Mouse (Mus musculus) heart, postnatal 14 days (tissue): Measurements from ENCODE around the gene Necab2. TPM values are rescaled to one million over a fixed set of nuclear protein-coding genes. Genes with fewer than 3 reads are reported as not detected.

ENCODE experiments used
- DNase-seq, 2 experiments: peaks; one replicate each; pipeline ENCODE4 v3.0.0; 2021 to 2022
- intact Hi-C: fragments of 180-260 bp; cut with DNase I; formaldehyde crosslinking; loops from one replicate; pipeline ENCODE4 v1.15.1; 2025
- total RNA-seq, 2 experiments: library from RNA; stranded (reverse); gene quantifications; 2 replicates each; pipeline ENCODE4 v1.2.3; 2021

Necab2 gene
- total RNA-seq, 2 experiments from 2014 or later, result not detected

GRCm38 (mm10) chr8:119446990-119447780, 666 bp downstream of the Necab2 start:
- peak in 1 of 2 experiments; percentile 18 for DNase-seq
- intact Hi-C loops, result loop anchor here (1.0 to 10.0 kb wide), 2 partner anchors 50 to 338 kb away; no protein-coding TSS in a partner anchor

GRCm38 (mm10) chr8:119447781-119448170, 1.3 kb downstream of the Necab2 start:
- intact Hi-C loops, result loop anchor here (10.0 kb wide), 1 partner anchor 337 kb away; no protein-coding TSS in a partner anchor
- DNase-seq, result no peak

GRCm38 (mm10) chr8:119449627-119450026, 3.1 kb downstream of the Necab2 start:
- intact Hi-C loops, result loop anchor here (10.0 kb wide), 1 partner anchor 335 kb away; no protein-coding TSS in a partner anchor
- no peak for DNase-seq

DNA sequence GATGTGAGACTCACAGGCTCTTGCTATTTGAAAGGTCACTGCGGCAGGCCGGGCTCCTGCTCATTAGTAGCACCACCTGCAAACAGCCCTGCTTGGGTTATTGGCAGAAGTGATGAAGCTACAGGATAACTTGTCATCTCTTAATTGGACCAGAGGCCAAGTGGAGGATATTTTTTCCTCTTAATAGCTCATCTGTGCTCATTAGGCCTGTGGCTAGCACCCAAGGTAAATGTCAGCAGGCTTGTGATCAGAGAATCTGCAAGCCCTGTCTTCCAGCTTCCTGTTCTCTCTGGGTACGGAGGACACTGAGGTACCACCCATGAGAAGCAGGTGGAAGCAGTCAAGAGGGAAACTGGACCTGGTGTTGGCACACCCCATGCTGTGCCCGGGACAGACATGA, 4.6 kb downstream of the Necab2 start:
- DNase-seq, result no peak
- intact Hi-C loops, result no loop called here

DNA sequence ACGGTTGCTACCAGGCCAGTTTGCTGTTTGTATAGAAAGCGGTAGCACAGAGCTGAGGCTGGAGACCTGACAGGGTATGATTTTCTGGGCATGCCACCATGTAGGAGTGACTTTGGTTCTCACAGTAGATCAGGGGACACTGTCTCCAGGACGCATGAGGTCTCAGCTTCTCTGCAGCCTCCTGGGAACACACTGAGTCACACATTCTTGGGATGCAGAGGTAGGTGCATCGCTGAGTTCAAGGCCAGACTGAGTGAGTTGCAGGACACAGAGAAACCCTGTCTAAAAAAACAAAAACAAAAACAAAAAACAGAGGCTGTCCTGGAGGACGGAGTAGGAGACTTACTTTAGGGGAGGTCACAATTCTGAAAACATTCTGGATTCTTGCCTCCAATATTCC, 6.4 kb downstream of the Necab2 start:
- DNase-seq, result no peak
- intact Hi-C loops, result no loop called here

DNA sequence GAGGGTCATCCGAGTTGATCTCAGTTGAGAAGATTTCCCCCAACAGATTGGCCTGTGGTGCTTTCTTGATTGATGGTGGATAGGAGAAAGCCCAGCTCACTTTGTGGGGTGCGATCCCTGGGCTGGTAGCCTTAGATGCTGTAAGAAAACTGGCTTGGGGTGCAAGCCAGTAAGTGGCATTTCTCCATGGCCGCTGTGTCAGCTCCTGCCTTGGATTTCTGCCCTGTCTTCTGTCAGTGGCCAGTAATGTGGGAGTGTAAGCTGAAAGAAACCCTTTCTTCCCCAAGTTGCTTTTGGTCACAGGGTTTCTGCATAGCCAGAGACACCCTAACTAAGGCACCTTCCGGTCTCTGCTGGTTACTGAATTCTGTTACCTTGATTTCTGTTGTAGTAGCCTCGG, 9.5 kb downstream of the Necab2 start:
- intact Hi-C loops, result no loop called here
- DNase-seq, result no peak

DNA sequence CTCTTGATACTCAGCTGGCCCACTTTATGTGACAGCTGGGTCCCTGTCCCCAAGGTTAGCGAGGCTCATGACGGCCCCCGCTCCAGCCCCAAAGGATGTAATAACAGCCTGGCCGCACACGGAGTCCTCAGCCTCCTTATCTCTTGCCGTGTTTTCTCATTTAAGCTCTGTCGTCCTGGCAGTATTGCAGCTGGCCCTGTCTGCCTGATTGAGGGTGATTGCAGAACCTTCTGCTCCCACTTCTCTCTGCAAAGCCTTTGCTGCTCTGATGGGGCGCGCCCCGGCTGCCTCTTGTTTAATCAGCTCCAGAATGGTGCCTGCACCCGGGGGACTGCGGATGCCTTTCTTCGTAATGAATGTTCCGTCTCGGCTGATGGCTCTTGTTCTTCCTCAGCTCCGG, 13.2 kb downstream of the Necab2 start:
- peak; percentile 25 to 53 for DNase-seq
- intact Hi-C loops, result no loop called here

- intact Hi-C loops, result no loop called here
- no peak for DNase-seq
Measured at GRCm38 (mm10) chr8:119461356-119461755, 14.8 kb downstream of the Necab2 start.

DNA sequence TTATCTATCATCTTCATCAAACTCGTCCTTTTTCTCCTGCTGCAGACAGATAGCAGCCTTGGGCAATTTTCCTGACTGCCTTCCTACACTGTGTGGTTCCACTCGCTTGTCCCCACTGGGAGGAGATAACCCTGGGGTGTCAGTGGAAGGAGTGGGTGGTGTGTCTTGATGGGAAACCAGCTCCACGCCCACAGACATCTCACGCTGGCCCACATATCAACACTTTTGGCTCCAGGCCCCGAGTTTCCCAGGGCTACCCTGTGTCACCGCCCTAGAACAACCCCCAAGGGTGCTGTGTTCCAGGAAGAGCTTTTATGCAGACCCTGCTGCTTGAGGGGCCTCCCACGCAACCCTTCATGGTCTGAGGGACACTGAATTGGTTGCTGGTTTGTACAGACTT, 17.2 kb downstream of the Necab2 start:
- intact Hi-C loops, result no loop called here

DNA sequence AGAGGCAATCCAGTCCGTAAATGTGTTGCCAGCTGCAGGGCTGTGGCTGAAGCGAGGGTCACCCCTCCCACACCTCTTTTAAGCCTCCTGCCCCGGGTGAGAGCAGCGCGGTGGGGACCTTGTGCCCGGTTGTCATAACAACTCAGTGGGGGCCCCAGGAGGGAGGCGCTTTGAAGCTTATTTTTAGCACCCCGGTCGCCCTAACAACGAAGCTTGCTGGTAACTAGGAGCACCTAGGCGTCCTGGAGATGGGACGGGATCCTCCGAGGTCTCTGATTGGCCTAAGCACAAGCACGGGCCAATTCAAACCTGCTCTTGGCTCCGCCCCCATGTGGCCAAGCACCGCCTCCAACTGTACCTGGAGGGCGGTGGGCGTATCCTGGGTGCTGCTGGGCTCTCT, 19.6 kb downstream of the Necab2 start:
- DNase-seq, result no peak
- intact Hi-C loops, result no loop called here

More for the DNA sequence above, 17.2 kb downstream of the Necab2 start:
- peak in 1 of 2 experiments; percentile 20 for DNase-seq

DNA sequence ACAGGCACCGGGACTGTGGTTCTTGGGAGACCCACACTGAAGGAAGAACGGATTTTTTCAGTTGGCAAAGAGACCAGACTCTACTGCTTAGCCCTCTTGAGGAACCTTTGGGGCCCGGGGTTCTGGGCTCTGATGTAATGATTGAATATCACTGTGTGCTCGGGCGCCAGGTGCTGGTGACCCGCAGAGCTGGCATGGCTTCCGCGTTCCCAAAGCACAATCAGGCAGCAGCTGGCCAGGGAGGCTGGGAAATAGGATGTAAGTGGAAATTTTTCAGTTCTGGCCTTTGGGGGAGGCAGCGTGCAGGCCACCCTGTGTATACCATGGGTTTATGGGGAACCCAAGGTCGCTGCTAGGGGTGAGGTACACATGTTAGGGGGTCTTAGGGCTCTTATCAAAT, 20.3 kb downstream of the Necab2 start:
- intact Hi-C loops, result no loop called here

DNA sequence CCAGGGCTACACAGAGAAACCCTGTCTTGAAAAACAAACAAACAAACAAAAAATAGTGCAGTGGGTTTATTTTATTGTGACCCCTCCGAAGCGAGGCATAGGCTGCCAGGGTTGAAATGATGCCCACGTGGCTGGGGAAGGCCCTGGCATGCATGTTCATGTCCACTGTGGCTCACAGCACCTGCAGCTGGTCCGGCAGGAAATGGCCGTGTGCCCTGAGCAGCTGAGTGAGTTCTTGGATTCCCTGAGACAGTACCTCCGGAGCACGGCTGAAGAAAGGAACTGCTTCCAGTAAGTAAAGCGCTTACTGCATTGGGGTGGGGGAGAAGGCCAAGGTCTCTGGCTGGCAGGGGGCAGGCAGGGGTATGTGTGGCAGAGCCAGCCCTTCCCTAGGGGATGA, 21.6 kb downstream of the Necab2 start:
- intact Hi-C loops, result no loop called here
- DNase-seq, result no peak

More for the DNA sequence above, 20.3 kb downstream of the Necab2 start:
- no peak for DNase-seq

- intact Hi-C loops, result no loop called here
- no peak for DNase-seq
Measured at GRCm38 (mm10) chr8:119478684-119479083, 32.2 kb downstream of the Necab2 start.

DNA sequence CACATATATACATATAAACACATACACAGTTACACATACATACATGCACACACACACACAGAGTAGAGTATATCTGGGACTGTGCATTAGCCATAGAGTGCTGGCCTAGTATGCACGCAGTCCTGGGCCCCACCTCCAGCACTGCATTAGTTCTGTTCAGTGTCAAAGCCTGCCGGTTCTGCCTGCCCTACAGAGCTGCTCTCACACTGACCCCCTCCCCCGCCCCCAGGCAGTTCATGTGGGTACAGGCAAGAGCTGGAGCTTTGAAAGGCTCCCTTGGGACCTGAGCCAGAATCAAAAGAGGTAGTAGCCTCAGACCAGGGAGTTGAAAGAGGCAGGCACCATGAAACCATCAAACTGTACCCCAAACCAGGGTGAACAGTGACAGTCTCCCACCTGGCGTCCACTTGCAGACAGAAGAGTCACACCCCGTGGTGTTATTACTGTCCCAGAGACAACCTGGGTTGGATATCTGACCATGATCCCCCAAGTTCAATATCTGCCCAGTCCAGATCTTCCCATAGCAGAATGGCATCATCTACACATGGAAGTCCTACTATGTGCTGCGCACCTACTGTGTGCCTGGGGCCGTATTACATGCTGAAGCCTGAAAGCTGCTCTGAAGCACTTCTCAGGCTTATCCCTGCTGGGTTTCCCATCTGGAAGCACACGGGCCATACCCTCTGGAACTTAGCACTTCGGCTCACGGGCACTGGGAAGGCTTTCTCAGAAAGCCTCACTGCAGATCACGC, 37.8 kb downstream of the Necab2 start:
- intact Hi-C loops, result no loop called here
- DNase-seq, result no peak

DNA sequence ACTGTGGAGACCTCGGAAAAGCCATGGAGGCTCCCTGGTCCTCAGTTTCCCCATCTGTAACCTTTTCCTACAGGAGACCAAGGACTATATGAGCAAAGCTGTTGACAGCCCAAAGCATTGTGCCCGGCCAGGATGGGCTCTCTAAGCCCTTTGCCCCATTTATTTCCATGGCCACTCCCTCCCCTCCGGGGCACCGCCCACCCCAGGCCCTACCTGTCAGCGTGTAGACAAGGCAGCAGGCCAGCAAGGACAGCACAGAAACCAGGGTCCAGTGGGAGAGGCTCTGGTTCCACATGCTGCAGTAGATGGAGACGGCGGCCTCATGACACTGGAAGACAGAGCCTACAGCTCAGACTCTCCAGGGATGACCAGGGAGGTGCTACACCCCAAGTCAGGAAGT, 40.6 kb downstream of the Necab2 start:
- no peak for DNase-seq
- intact Hi-C loops, result no loop called here

GRCm38 (mm10) chr8:119496848-119497247, 50.3 kb downstream of the Necab2 start:
- peak; percentile 55 to 68 for DNase-seq
- intact Hi-C loops, result loop anchor here (1.0 kb wide), 2 partner anchors 51 to 85 kb away; partner anchors contain the start of gene Necab2

DNA sequence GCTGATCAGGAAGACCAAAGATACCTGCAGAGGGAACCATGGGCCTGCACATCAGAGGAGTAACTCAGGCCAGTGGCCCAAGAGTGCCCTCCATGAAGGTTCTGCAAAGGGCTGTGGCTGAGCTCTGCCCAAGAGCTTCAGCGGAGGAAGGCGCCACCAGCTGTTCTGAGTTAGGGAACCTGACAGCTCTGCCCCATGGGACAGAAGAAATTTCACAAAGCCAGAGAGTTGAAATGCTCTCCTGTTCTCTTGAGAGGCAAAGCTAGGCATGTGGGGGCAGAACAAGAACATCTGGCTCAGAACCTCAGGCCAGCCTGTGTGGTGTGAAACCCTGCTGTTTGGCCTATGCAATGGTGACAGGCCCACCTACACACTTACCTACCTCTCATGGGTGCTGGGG, 53.3 kb downstream of the Necab2 start:
- no peak for DNase-seq
- intact Hi-C loops, result no loop called here

DNA sequence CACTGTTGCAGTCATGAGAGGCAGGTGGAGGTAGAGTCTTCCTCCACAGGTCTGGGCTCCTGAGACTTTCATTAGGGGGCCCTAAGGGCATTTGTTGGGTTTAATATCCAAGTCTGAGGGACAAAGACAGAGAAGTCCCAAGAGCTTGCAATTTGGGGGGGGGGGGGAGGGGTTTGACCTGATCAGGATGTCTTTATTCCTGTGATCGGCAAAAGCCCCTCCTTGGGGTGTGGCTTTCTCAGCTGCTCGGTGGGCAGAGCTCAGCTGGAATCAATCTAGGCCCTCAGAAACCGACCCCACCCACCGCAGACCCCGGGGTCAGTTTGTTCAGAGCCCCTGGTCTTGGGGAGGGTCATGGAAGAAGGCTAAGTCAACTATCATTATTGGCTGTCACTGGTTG, 55.1 kb downstream of the Necab2 start, which contains the start of gene Slc38a8:
Gene Slc38a8 (minus strand): TSS at position 101 of the 400 bp plus-strand sequence.
- intact Hi-C loops, result no loop called here
- DNase-seq, result no peak

DNA sequence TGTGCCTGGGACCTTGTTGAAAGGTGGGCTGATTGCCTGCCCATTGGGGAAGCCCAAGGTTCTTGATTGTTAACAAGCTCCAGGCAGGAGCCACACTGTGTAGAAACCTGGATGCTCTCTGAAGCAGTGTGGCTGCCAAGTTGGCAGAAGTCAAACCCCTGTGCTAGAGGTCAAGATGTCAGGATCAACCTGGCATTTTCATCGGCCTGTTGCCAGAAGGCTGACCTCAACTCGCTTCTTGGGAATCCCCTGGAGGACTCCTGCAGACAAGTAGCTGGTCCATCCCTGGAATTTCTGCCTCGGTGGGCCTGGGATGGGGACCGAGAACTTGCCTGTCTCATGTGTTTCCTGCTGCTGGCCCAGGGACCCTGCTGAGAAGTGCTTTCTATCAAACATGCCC, 55.6 kb downstream of the Necab2 start:
- intact Hi-C loops, result no loop called here
- DNase-seq, result no peak

DNA sequence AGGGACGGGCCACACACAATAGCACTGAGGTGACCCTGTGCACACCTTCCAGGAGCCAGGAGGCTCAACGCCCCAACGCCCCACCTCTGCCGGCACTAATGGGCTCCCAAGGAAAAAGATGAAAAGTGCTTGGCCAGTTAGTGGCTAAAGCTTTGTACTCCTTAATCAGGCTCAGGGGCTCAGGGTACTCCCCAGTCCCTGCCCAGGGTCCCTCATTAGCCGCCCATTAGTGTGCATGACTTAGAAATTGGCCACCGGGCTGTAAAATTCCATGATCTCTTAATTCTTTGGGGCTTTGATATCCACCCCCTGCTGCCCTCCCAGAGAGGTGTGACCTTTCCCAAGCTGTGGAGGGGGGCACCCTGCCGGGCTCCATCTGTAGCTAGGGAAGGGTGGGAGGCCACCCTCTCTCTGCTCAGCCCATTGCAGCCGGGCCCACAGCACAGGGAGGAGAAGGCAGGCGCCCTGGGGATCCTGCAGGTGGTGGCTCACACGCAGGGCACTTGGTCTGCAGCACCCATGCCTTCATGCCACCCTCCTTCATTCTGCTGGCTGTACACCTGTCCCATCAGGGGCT, 56.8 kb downstream of the Necab2 start:
- DNase-seq, result no peak
- intact Hi-C loops, result no loop called here

DNA sequence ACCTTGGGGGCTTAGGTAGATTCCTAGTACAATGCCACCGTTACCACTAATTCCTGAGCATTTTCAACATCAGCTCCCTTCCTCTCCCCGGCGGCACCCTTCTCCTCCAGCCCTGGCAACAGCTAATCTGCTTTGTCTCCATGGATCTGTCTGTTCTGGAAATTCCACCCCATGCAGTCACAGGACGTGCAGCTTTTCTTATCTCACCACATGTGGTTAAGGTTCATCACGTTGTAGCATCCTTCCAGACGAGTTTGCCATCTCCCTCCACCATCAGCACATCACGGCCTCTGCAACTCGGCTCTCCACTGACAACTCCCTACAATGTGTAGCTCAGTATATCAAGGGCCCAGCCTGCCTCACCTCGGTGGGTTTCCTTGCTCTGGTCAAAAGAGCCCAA, 59.0 kb downstream of the Necab2 start:
- intact Hi-C loops, result no loop called here
- no peak for DNase-seq
